Mouse (Mus musculus) left cerebral cortex, adult 11 months (tissue): ENCODE results near the gene Ssc4d.

Source experiments
- DNase-seq: peaks from one replicate; pipeline ENCODE4 v3.0.0; 2022; ENCODE audit warnings: low spot score

The Ssc4d gene

GRCm38 (mm10) chr5:135975893-135976668, 1.8 kb upstream of the Ssc4d start:
- no peak for DNase-seq

DNA sequence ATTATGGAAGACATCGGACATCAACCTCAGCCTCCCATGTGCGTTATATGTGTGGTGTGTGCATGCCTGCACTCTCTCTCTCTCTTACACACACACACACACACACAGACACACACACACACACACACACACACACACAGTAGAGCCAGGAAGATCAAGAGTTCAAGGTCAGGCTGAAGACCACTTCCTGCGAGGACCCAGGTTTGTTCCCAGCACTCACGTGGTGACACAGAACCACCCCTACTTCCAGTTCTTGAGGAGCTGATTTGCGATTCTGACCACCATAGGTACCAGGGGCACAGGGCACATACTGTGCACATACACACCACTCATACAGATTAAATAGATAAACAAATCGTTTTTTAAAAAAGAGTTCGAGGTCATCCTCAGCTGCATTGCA, 2.5 kb downstream of the Ssc4d start:
- no peak for DNase-seq

- no peak for DNase-seq
Observed at GRCm38 (mm10) chr5:135970247-135970646, 4.1 kb downstream of the Ssc4d start.

GRCm38 (mm10) chr5:135968781-135969180, 5.5 kb downstream of the Ssc4d start:
- no peak for DNase-seq

- DNase-seq, result no peak
Observed at GRCm38 (mm10) chr5:135966866-135967265, 7.5 kb downstream of the Ssc4d start.

DNA sequence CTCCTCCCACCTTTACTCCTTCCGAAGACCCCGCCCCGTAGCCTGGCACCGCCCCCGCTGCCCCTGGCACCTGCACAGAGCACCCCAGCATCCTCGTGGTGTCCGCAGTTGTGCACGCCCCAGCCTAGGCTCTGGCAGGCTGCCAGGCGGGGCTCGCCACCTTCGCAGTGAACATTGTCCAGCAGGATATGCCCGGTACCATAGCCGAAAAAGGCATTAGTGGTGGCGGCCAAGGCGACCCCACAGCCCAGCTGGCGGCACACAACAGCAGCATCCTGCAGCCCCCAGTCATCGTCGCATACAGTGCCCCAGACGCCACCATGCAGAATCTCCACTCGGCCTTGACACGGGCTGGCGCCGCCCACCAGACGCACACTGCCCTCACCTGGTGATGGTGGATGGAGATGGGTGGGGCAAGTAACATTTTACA, 8.8 kb downstream of the Ssc4d start:
- DNase-seq, result no peak

- no peak for DNase-seq
Observed at GRCm38 (mm10) chr5:135963280-135963627, 11.1 kb downstream of the Ssc4d start.

- DNase-seq, result peak; percentile 98
Observed at GRCm38 (mm10) chr5:135962492-135963279, 11.6 kb downstream of the Ssc4d start.

- DNase-seq, result no peak
Observed at GRCm38 (mm10) chr5:135962125-135962491, 12.2 kb downstream of the Ssc4d start.

- no peak for DNase-seq
Observed at GRCm38 (mm10) chr5:135960909-135961635, 13.3 kb downstream of the Ssc4d start.

DNA sequence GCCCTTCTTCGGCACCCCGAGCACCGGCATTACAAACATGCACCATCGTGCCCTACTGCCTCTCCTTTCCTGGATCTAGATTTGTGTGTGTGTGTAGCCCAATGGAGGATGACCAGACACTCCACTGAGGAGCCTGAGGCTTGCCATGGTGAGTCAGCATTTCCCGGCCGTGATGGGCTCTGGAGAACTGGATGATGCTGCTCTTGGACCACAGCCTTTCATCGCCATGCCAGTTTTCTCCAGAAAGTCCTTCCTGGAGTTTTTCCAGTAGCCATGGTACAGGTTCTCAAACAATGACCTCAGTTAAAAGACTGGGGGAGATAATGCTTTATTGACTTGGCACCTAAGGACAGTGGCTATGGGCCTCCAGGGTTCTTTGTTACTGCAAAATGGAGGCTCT, 14.4 kb downstream of the Ssc4d start:
- no peak for DNase-seq

- no peak for DNase-seq
Observed at GRCm38 (mm10) chr5:135958367-135958766, 16.0 kb downstream of the Ssc4d start.

- DNase-seq, result peak; percentile 94
Observed at GRCm38 (mm10) chr5:135957207-135957974, 16.9 kb downstream of the Ssc4d start.

GRCm38 (mm10) chr5:135956300-135957206, 17.8 kb downstream of the Ssc4d start:
- DNase-seq, result no peak

GRCm38 (mm10) chr5:135952830-135953229, 21.5 kb downstream of the Ssc4d start:
- no peak for DNase-seq

DNA sequence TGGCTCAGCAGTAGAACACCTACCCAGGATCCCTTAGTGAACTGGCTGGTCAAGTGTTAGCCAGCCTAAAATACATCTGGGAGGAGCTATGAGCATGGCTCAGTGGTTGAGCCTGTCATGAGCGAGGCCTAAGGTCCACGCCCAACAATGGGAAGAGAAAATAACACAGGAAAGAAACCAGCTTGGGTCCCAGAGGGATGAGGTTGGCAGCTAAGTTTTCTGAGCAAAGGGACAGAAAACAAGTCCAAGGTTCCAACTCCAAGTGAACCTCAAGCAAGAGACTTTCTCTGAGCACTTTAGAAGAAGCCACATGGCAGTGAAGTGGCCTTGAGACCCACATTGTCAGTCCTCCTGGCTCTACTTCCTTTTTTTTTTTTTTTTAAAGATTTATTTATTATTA, 22.7 kb downstream of the Ssc4d start:
- DNase-seq, result no peak

GRCm38 (mm10) chr5:135950710-135951412, 23.5 kb downstream of the Ssc4d start:
- no peak for DNase-seq

- no peak for DNase-seq
Observed at GRCm38 (mm10) chr5:135946621-135947020, 27.7 kb downstream of the Ssc4d start.

GRCm38 (mm10) chr5:135945916-135946408, 28.4 kb downstream of the Ssc4d start:
- no peak for DNase-seq

GRCm38 (mm10) chr5:135942710-135943109, 31.6 kb downstream of the Ssc4d start:
- no peak for DNase-seq
